Mouse (Mus musculus) myocyte (in vitro differentiated cells): ENCODE data around the gene Gm9945. TPM values are rescaled to one million over a fixed set of nuclear protein-coding genes. Genes with fewer than 3 reads are reported as not detected.

Experiments used
- H3K27me3 ChIP-seq: one replicate; pipeline ENCODE4 v1.6.1; 2011; ENCODE audit not compliant: control insufficient read depth, insufficient read depth, insufficient read length
- H3K36me3 ChIP-seq: one replicate; pipeline ENCODE4 v1.6.1; 2011; ENCODE audit not compliant: control insufficient read depth, insufficient read depth
- H3K4me2 ChIP-seq: one replicate; pipeline ENCODE4 v1.6.1; 2011; ENCODE audit warnings: low read depth, control low read depth
- H3K4me3 ChIP-seq: one replicate; pipeline ENCODE4 v1.5.1; 2011; ENCODE audit warnings: mild to moderate bottlenecking, control low read depth, moderate library complexity
- H3K79me2 ChIP-seq: one replicate; pipeline ENCODE4 v1.6.1; 2011; ENCODE audit not compliant: control insufficient read depth, insufficient read depth
- H3ac ChIP-seq: one replicate; pipeline ENCODE4 v1.6.1; 2011; ENCODE audit not compliant: control insufficient read depth, insufficient read length
- CEBPB ChIP-seq: IDR thresholded peaks from 2 replicates; pipeline ENCODE4 v1.6.1; 2011; ENCODE audit warnings: mild to moderate bottlenecking, moderate library complexity; ENCODE audit not compliant: poor library complexity, insufficient read depth, severe bottlenecking
- E2F4 ChIP-seq: IDR thresholded peaks from one replicate; pipeline ENCODE4 v1.6.1; 2011; ENCODE audit warnings: mild to moderate bottlenecking, control low read depth, moderate library complexity; ENCODE audit not compliant: insufficient read depth
- MAX ChIP-seq: IDR thresholded peaks from one replicate; pipeline ENCODE4 v1.6.1; 2011; ENCODE audit warnings: low read depth, mild to moderate bottlenecking, control low read depth
- MYOD1 ChIP-seq, 3 experiments: IDR thresholded peaks; one replicate each; pipeline ENCODE4 v1.6.1; 2011; ENCODE audit warnings: control low read depth in 2 of 3, low read depth in 2 of 3, mild to moderate bottlenecking in 2 of 3, moderate library complexity in 1 of 3; ENCODE audit not compliant: insufficient read length in 2 of 3, control insufficient read depth in 1 of 3
- MYOG ChIP-seq, 3 experiments: IDR thresholded peaks; one replicate each; pipeline ENCODE4 v1.6.1; 2011; ENCODE audit warnings: control low read depth in 2 of 3, low read depth in 2 of 3, mild to moderate bottlenecking in 2 of 3; ENCODE audit not compliant: insufficient read length in 2 of 3, control insufficient read depth in 1 of 3, insufficient read depth in 1 of 3
- POLR2A ChIP-seq: IDR thresholded peaks from one replicate; pipeline ENCODE4 v1.6.1; 2011; ENCODE audit warnings: low read depth, mild to moderate bottlenecking, control low read depth, moderate library complexity; ENCODE audit not compliant: insufficient read length
- POLR2AphosphoS2 ChIP-seq: IDR thresholded peaks from one replicate; pipeline ENCODE4 v1.6.1; 2011; ENCODE audit warnings: low read depth, control low read depth; ENCODE audit not compliant: insufficient read length
- REST ChIP-seq: IDR thresholded peaks from one replicate; pipeline ENCODE4 v1.6.1; 2011; ENCODE audit warnings: mild to moderate bottlenecking, control low read depth, moderate library complexity; ENCODE audit not compliant: insufficient read depth, insufficient read length
- SRF ChIP-seq: IDR thresholded peaks from one replicate; pipeline ENCODE4 v1.6.1; 2011; ENCODE audit warnings: low read depth; ENCODE audit not compliant: control insufficient read depth, insufficient read length
- TCF12 ChIP-seq: IDR thresholded peaks from one replicate; pipeline ENCODE4 v1.6.1; 2011; ENCODE audit warnings: mild to moderate bottlenecking, control low read depth; ENCODE audit not compliant: poor library complexity, insufficient read depth, severe bottlenecking
- TCF3 ChIP-seq: IDR thresholded peaks from one replicate; pipeline ENCODE4 v1.6.1; 2011; ENCODE audit warnings: low read depth, control low read depth; ENCODE audit not compliant: insufficient read length
- USF1 ChIP-seq: IDR thresholded peaks from one replicate; pipeline ENCODE4 v1.6.1; 2011; ENCODE audit warnings: low read depth, mild to moderate bottlenecking, control low read depth, moderate library complexity
- polyA plus RNA-seq: library from polyadenylated mRNA; unstranded; fragments of >200 nt; fragmentation: generic; extraction: Trizol; gene quantifications from one replicate; pipeline ENCODE4 v1.2.1, GENCODE M21; 2012; ENCODE audit warnings: missing spikeins

The Gm9945 gene
- polyA plus RNA-seq, 1 experiment: not detected

GRCm38 (mm10) chr11:53491954-53492401 lies 12.0 kb downstream of the Gm9945 start:
- no peak for TF ChIP-seq REST
- no peak for TF ChIP-seq USF1
- TF ChIP-seq TCF12: no peak
- no peak for TF ChIP-seq CEBPB
- H3K4me2 ChIP-seq: no peak overlapping the region
- no peak overlapping the region for H3K4me3 ChIP-seq
- H3K27me3 ChIP-seq: no peaks in the 10 kb centered on the region
- H3K79me2 ChIP-seq: no peaks in the 10 kb centered on the region
- no peaks in the 10 kb centered on the region for H3K36me3 ChIP-seq
- no peak overlapping the region for H3ac ChIP-seq

DNA sequence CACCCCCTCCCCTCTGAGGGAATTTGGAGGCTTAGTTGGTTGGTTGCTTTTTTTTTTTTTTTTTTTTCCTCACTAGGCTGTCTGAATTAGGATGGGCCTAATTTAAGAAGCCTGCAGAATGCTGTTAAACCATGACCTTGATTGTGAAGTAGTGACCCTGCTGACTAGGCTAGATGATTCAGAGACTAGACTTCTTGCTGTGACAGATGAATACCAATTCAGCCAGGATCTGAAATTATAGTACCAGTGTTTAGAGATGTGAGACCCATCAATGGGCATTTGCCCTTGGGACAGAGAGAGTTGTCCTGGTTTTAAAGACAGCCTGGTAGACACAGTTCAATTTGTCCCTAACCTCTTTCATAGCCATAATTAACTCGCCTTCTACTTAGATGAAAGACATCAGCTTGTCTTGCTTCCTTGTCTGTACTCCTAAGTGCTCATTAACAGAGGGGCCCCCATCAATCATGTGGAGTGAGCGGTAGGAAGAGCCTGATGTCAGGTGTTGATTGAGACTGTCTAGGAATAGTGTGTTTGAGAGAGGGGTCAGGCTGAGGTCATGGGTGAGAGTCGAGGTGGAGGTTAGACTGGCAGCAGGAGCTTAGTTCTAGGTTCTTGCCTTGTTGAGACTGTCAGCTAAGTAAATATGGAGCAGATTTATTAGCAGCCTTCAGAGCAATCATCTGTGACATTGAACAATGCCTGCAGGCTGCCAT lies 13.4 kb downstream of the Gm9945 start:
- Histone ChIP-seq H3K27me3 (no peaks in the 10 kb centered on the region), H3K4me2 (no peak overlapping the region), H3K36me3 (no peaks in the 10 kb centered on the region), H3K4me3 (no peak overlapping the region), H3ac (no peak overlapping the region), H3K79me2 (no peaks in the 10 kb centered on the region)
- TF ChIP-seq USF1: no peak
- TF ChIP-seq SRF: no peak
- no peak for TF ChIP-seq POLR2A
- no peak for TF ChIP-seq E2F4
- no peak for TF ChIP-seq MYOD1 (IDR thresholded peaks at IDR 0.05; ENCODE audit: control insufficient read depth in 1 of 3, insufficient read length in 2 of 3, low read depth in 2 of 3)
- no peak for TF ChIP-seq REST
- TF ChIP-seq POLR2AphosphoS2: no peak
- no peak for TF ChIP-seq CEBPB
- TF ChIP-seq MAX: no peak

- no peak overlapping the region for H3K4me2 ChIP-seq
- H3K4me3 ChIP-seq: no peak overlapping the region
- H3K27me3 ChIP-seq: no peaks in the 10 kb centered on the region
- H3K36me3 ChIP-seq: no peaks in the 10 kb centered on the region
- H3K79me2 ChIP-seq: no peaks in the 10 kb centered on the region
- H3ac ChIP-seq: no peak overlapping the region
- TF ChIP-seq CEBPB (no peak), E2F4 (no peak), POLR2AphosphoS2 (no peak), MAX (no peak)
Measured at GRCm38 (mm10) chr11:53495417-53495816, 15.5 kb downstream of the Gm9945 start.

- H3ac ChIP-seq: no peak overlapping the region
Measured at GRCm38 (mm10) chr11:53496946-53497345, 17.0 kb downstream of the Gm9945 start.

DNA sequence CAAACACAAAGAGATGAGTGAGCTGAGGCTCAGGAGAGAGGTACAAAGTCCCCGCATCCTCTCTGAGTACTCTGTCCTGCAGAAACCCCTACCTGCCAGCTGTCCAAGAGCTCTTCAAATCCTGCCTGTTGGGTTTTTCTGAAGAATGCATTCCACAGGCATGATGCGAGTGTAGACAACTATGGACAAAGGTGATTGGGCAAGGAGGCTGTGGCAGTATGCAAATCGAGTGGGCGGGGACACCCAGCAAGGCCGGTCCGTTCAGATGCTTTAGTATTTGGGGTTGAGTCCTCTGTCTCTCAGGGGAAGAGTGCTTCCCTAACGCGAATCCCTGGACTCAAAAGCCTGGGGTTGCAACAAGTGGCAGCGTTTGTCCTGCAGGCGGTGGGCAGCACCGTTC lies 20.6 kb downstream of the Gm9945 start:
- Histone ChIP-seq H3K36me3 (no peaks in the 10 kb centered on the region), H3K4me2 (no peak overlapping the region), H3K79me2 (no peaks in the 10 kb centered on the region), H3ac (no peak overlapping the region), H3K27me3 (no peaks in the 10 kb centered on the region), H3K4me3 (no peak overlapping the region)
- TF ChIP-seq MYOG (IDR thresholded peaks at IDR 0.05; ENCODE audit: control insufficient read depth in 1 of 3, insufficient read depth in 1 of 3, insufficient read length in 2 of 3, low read depth in 2 of 3) (no peak), E2F4 (no peak), TCF12 (no peak), USF1 (no peak)

More at GRCm38 (mm10) chr11:53496946-53497345, 17.0 kb downstream of the Gm9945 start:
- TF ChIP-seq POLR2AphosphoS2 (no peak), USF1 (no peak), E2F4 (no peak), POLR2A (no peak), MYOD1 (IDR thresholded peaks at IDR 0.05; ENCODE audit: control insufficient read depth in 1 of 3, insufficient read length in 2 of 3, low read depth in 2 of 3) (no peak), TCF3 (no peak), REST (no peak), MAX (no peak)
- H3K36me3 ChIP-seq: no peaks in the 10 kb centered on the region
- no peak overlapping the region for H3K4me3 ChIP-seq
- no peak overlapping the region for H3K4me2 ChIP-seq
- no peaks in the 10 kb centered on the region for H3K27me3 ChIP-seq
- no peaks in the 10 kb centered on the region for H3K79me2 ChIP-seq
